In the genomic region with DNA sequence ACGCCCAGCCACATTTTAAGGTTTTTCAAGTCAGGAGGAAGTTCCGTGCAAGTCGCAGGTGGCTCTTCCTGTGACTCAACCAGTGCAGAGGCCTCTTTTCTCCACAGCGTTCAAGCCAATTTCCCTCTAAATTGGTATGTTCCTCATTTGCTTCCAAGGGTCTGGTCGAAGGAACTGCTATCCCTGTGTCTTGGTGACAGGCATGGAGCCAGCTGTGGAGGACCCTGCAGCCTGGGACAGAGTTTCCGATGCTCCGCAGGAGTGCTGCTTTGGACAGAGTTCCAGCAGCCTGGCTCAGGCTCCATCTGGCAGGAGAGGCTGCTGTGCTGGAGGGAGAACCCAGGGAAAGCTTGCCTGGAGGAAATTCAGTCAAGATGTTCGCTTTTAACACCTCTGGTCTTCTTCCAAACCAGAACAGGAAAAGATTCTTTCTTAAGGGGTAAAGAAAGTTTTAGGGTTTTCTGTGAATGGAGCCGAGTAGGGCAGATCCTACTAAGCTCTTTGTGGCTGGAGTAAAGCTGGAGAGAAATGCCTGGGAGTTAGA, we compare ENCODE assay signal across 9 mouse cellular contexts. TPM values are rescaled to one million over a fixed set of nuclear protein-coding genes. Genes with fewer than 3 reads are reported as not detected.
DNase-seq lines count a peak whose midpoint lies in the region; ATAC-seq lines count a peak whose summit lies in the region.
"Had no signal": no experiment of that assay in that cellular context is flagged by ENCODE, and none has a peak within 500 bp of the region (broad histone marks: within the 10 kb centered on the region; RNA-seq: fewer than 3 reads in every experiment).

No protein-coding gene starts in this region.

- H3K36me3 ChIP-seq in liver, embryonic 11.5 days (ENCODE audit: control insufficient read depth, insufficient read depth, low read length): no peaks in the 10 kb centered on the region
- H3K36me3 ChIP-seq in embryonic facial prominence, embryonic 11.5 days (replicated peaks; ENCODE audit: control insufficient read depth, insufficient read depth, low read depth, low read length): no peaks in the 10 kb centered on the region
- H3K36me3 ChIP-seq in heart, embryonic 13.5 days: no peaks in the 10 kb centered on the region
- H3K36me3 ChIP-seq in limb, embryonic 15.5 days: no peaks in the 10 kb centered on the region
- H3K36me3 ChIP-seq in forebrain, embryonic 16.5 days (ENCODE audit: control insufficient read depth, insufficient read depth): no peaks in the 10 kb centered on the region
- H3K36me3 ChIP-seq: liver, embryonic 15.5 days had no signal

- peaks cover 4% of the 10 kb centered on the region; the same call in 1 of the 2 replicates for H3K4me1 ChIP-seq in liver, embryonic 11.5 days (replicated peaks; ENCODE audit: control insufficient read depth, insufficient read depth, low read length)
- no peaks in the 10 kb centered on the region for H3K4me1 ChIP-seq in embryonic facial prominence, embryonic 11.5 days (ENCODE audit: control insufficient read depth, insufficient read depth, low read length)
- peaks cover 64% of the 10 kb centered on the region for H3K4me1 ChIP-seq in heart, embryonic 13.5 days
- peaks cover 29% of the 10 kb centered on the region for H3K4me1 ChIP-seq in limb, embryonic 15.5 days
- 0 out of 2 replicates have a peak, but pooled peaks cover 3% of the 10 kb centered on the region for H3K4me1 ChIP-seq in forebrain, embryonic 16.5 days (replicated peaks; ENCODE audit: control insufficient read depth, insufficient read depth, low read length)

- H3K27ac ChIP-seq in liver, embryonic 11.5 days (ENCODE audit: low read depth, low read length): no peak overlapping the region
- no peak overlapping the region for H3K27ac ChIP-seq in embryonic facial prominence, embryonic 11.5 days (replicated peaks; ENCODE audit: low read depth, low read length)
- peak overlapping the region; percentile 68 for H3K27ac ChIP-seq in heart, embryonic 13.5 days (replicated peaks)
- H3K27ac ChIP-seq in limb, embryonic 15.5 days: peak overlapping the region; percentile 83
- no peak overlapping the region for H3K27ac ChIP-seq in forebrain, embryonic 16.5 days (ENCODE audit: low read length)
- H3K27ac ChIP-seq: liver, embryonic 15.5 days had no signal

- H3K27me3 ChIP-seq in liver, embryonic 11.5 days (replicated peaks; ENCODE audit: control insufficient read depth, insufficient read depth, low read length): no peaks in the 10 kb centered on the region
- no peaks in the 10 kb centered on the region for H3K27me3 ChIP-seq in embryonic facial prominence, embryonic 11.5 days (ENCODE audit: control insufficient read depth, insufficient read depth, low read length)
- 0 out of 2 replicates have a peak, but pooled peaks cover 5% of the 10 kb centered on the region for H3K27me3 ChIP-seq in heart, embryonic 13.5 days (replicated peaks)
- H3K27me3 ChIP-seq in limb, embryonic 15.5 days: no peaks in the 10 kb centered on the region
- no peaks in the 10 kb centered on the region for H3K27me3 ChIP-seq in forebrain, embryonic 16.5 days (replicated peaks; ENCODE audit: control insufficient read depth, insufficient read depth, low read length)
- H3K27me3 ChIP-seq: liver, embryonic 15.5 days had no signal

- no peak for ATAC-seq in liver, embryonic 11.5 days (replicated peaks; ENCODE audit: low FRiP score)
- no peak for ATAC-seq in embryonic facial prominence, embryonic 11.5 days (replicated peaks; ENCODE audit: insufficient number of reproducible peaks, low FRiP score, low TSS enrichment, low read depth)
- ATAC-seq in heart, embryonic 13.5 days (ENCODE audit: extremely low read depth, insufficient number of reproducible peaks, low FRiP score, low TSS enrichment): no peak
- ATAC-seq in limb, embryonic 15.5 days (ENCODE audit: insufficient number of reproducible peaks, low FRiP score, low TSS enrichment, low read depth): peak; percentile 73
- no peak for ATAC-seq in forebrain, embryonic 16.5 days

- WGBS in liver, embryonic 11.5 days: 45% methylated on average over 9 of the region's 9 CpGs
- WGBS in embryonic facial prominence, embryonic 11.5 days: 60% methylated on average over 9 of the region's 9 CpGs
- 44% methylated on average over 9 of the region's 9 CpGs for WGBS in heart, embryonic 13.5 days
- 24% methylated on average over 9 of the region's 9 CpGs for WGBS in limb, embryonic 15.5 days
- WGBS in forebrain, embryonic 16.5 days: 60% methylated on average over 9 of the region's 9 CpGs

- H3K4me2 ChIP-seq in liver, embryonic 11.5 days: no peak overlapping the region
- no peak overlapping the region for H3K4me2 ChIP-seq in embryonic facial prominence, embryonic 11.5 days (ENCODE audit: low read depth, low read length)
- peak overlapping the region; percentile 18 for H3K4me2 ChIP-seq in heart, embryonic 13.5 days
- H3K4me2 ChIP-seq in limb, embryonic 15.5 days: peak overlapping the region; percentile 28; the same call in 1 of the 2 replicates
- no peak overlapping the region for H3K4me2 ChIP-seq in forebrain, embryonic 16.5 days (ENCODE audit: low read length)
- H3K4me2 ChIP-seq: liver, embryonic 15.5 days had no signal

- H3K4me3 ChIP-seq in liver, embryonic 11.5 days (ENCODE audit: low read depth, low read length): no peak overlapping the region
- H3K4me3 ChIP-seq in embryonic facial prominence, embryonic 11.5 days (ENCODE audit: low read depth, low read length): no peak overlapping the region
- H3K4me3 ChIP-seq in heart, embryonic 13.5 days: no peak overlapping the region
- H3K4me3 ChIP-seq in limb, embryonic 15.5 days: 0 out of 2 replicates have a peak overlapping the region, but pooled peaks have one; percentile 7
- H3K4me3 ChIP-seq in forebrain, embryonic 16.5 days (replicated peaks; ENCODE audit: low read length): no peak overlapping the region
- H3K4me3 ChIP-seq: liver, embryonic 15.5 days had no signal

- H3K9me3 ChIP-seq in liver, embryonic 11.5 days (ENCODE audit: control insufficient read depth, low read length): no peaks in the 10 kb centered on the region
- no peaks in the 10 kb centered on the region for H3K9me3 ChIP-seq in embryonic facial prominence, embryonic 11.5 days (replicated peaks; ENCODE audit: control insufficient read depth, low read length)
- H3K9me3 ChIP-seq in heart, embryonic 13.5 days: no peaks in the 10 kb centered on the region
- H3K9me3 ChIP-seq in limb, embryonic 15.5 days: no peaks in the 10 kb centered on the region
- H3K9me3 ChIP-seq in forebrain, embryonic 16.5 days (ENCODE audit: control insufficient read depth, low read length): no peaks in the 10 kb centered on the region
- H3K9me3 ChIP-seq: liver, embryonic 15.5 days had no signal

- no peak overlapping the region for H3K9ac ChIP-seq in liver, embryonic 11.5 days (ENCODE audit: low read depth, low read length)
- no peak overlapping the region for H3K9ac ChIP-seq in embryonic facial prominence, embryonic 11.5 days (replicated peaks; ENCODE audit: low read length)
- no peak overlapping the region for H3K9ac ChIP-seq in heart, embryonic 13.5 days
- H3K9ac ChIP-seq in limb, embryonic 15.5 days: no peak overlapping the region
- H3K9ac ChIP-seq in forebrain, embryonic 16.5 days (replicated peaks; ENCODE audit: low read depth, low read length): no peak overlapping the region
- H3K9ac ChIP-seq: liver, embryonic 15.5 days had no signal

- DNase-seq in liver: peak; percentile 7
- DNase-seq in liver, embryonic 11.5 days (ENCODE audit: low spot score): no peak
- peak; percentile 26 for DNase-seq in embryonic facial prominence, embryonic 11.5 days (ENCODE audit: low spot score)
- DNase-seq in testis, postnatal 10 days (ENCODE audit: low spot score): peak; percentile 49
- no peak for DNase-seq in T-cell, adult 2 months (ENCODE audit: low spot score)

RNA-seq across cellular contexts. Expression of a gene that starts 27.1 kb away (rescaled TPM):
- polyA plus RNA-seq in liver, embryonic 11.5 days (2014; fragmentation: Nextera tagmentation; extraction: Ambion mirVana): 2.2 and 2.3 TPM in 2 replicates
- 3.3 and 4.1 TPM in 2 replicates for polyA plus RNA-seq in embryonic facial prominence, embryonic 11.5 days (2014; fragmentation: Nextera tagmentation; extraction: Ambion mirVana)
- 8.4 and 9.0 TPM in 2 replicates for polyA plus RNA-seq in heart, embryonic 13.5 days (2015; fragmentation: Nextera tagmentation; extraction: Ambion mirVana)
- 25.2 and 27.0 TPM in 2 replicates for polyA plus RNA-seq in limb, embryonic 15.5 days (2015; fragmentation: Nextera tagmentation; extraction: Ambion mirVana)
- 75.1 TPM in 2 replicates for polyA plus RNA-seq in forebrain, embryonic 16.5 days (2015; fragmentation: Nextera tagmentation; extraction: Ambion mirVana)

Comparison
In these comparisons a context has a peak if more than half of its experiments do, and no peak if none do; other contexts are left out.
1. DNase-seq: peak in liver (single experiment), embryonic facial prominence, embryonic 11.5 days (single experiment) and testis, postnatal 10 days (single experiment); none in liver, embryonic 11.5 days (single experiment) and T-cell, adult 2 months (single experiment).
2. H3K27ac ChIP-seq: peak in heart, embryonic 13.5 days (single experiment) and limb, embryonic 15.5 days (single experiment); none in liver, embryonic 11.5 days (single experiment), embryonic facial prominence, embryonic 11.5 days (single experiment) and forebrain, embryonic 16.5 days (single experiment).
3. H3K4me2 ChIP-seq: peak in heart, embryonic 13.5 days (single experiment) and limb, embryonic 15.5 days (single experiment); none in liver, embryonic 11.5 days (single experiment), embryonic facial prominence, embryonic 11.5 days (single experiment) and forebrain, embryonic 16.5 days (single experiment).